Mouse (Mus musculus): ENCODE data around the gene Lsamp. TPM values are rescaled to one million over a fixed set of nuclear protein-coding genes. Genes with fewer than 3 reads are reported as not detected.

Lsamp gene
- polyA plus RNA-seq, 1 experiment from 2014 or later: 30.5 TPM

GRCm38 (mm10) chr16:42102186-42102585 lies 2118.0 kb downstream of the Lsamp start:
- no peak for ATAC-seq (ENCODE audit: low FRiP score, low read depth)
- 77% methylated on average over 2 of the region's 2 CpGs for WGBS
- no peak overlapping the region for H3K4me2 ChIP-seq (replicated peaks)
- H3K36me3 ChIP-seq: no peaks in the 10 kb centered on the region
- no peaks in the 10 kb centered on the region for H3K9me3 ChIP-seq
- no peak overlapping the region for H3K4me3 ChIP-seq
- no peak overlapping the region for H3K27ac ChIP-seq (replicated peaks)
- H3K27me3 ChIP-seq: no peaks in the 10 kb centered on the region
- H3K4me1 ChIP-seq: peaks cover 2% of the 10 kb centered on the region; the same call in 1 of the 2 replicates
- H3K9ac ChIP-seq (replicated peaks): no peak overlapping the region

- Histone ChIP-seq H3K27me3 (no peaks in the 10 kb centered on the region), H3K4me1 (peaks cover 2% of the 10 kb centered on the region; the same call in 1 of the 2 replicates), H3K9ac (replicated peaks) (no peak overlapping the region), H3K4me3 (no peak overlapping the region), H3K4me2 (replicated peaks) (no peak overlapping the region), H3K9me3 (no peaks in the 10 kb centered on the region), H3K36me3 (no peaks in the 10 kb centered on the region), H3K27ac (replicated peaks) (no peak overlapping the region)
- 83% methylated on average over 8 of the region's 8 CpGs for WGBS
- ATAC-seq (ENCODE audit: low FRiP score, low read depth): no peak
Observed at GRCm38 (mm10) chr16:42102635-42103034, 2118.5 kb downstream of the Lsamp start.

GRCm38 (mm10) chr16:42112251-42112650 lies 2128.1 kb downstream of the Lsamp start:
- Histone ChIP-seq H3K4me2 (replicated peaks) (no peak overlapping the region), H3K9ac (replicated peaks) (no peak overlapping the region), H3K9me3 (no peaks in the 10 kb centered on the region), H3K4me1 (no peaks in the 10 kb centered on the region), H3K4me3 (no peak overlapping the region), H3K36me3 (no peaks in the 10 kb centered on the region), H3K27me3 (no peaks in the 10 kb centered on the region), H3K27ac (replicated peaks) (no peak overlapping the region)
- no peak for ATAC-seq (ENCODE audit: low FRiP score, low read depth)
- 100% methylated on average over 1 of the region's 1 CpGs for WGBS

GRCm38 (mm10) chr16:42113246-42113645 lies 2129.1 kb downstream of the Lsamp start:
- Histone ChIP-seq H3K9ac (replicated peaks) (no peak overlapping the region), H3K4me2 (replicated peaks) (no peak overlapping the region), H3K36me3 (no peaks in the 10 kb centered on the region), H3K27me3 (no peaks in the 10 kb centered on the region), H3K4me3 (no peak overlapping the region), H3K27ac (replicated peaks) (no peak overlapping the region), H3K9me3 (no peaks in the 10 kb centered on the region), H3K4me1 (no peaks in the 10 kb centered on the region)
- no peak for ATAC-seq (ENCODE audit: low FRiP score, low read depth)
- 88% methylated on average over 2 of the region's 2 CpGs for WGBS

- 94% methylated on average over 6 of the region's 6 CpGs for WGBS
- no peaks in the 10 kb centered on the region for H3K4me1 ChIP-seq
- no peaks in the 10 kb centered on the region for H3K27me3 ChIP-seq
- no peak overlapping the region for H3K9ac ChIP-seq (replicated peaks)
- no peaks in the 10 kb centered on the region for H3K36me3 ChIP-seq
- H3K27ac ChIP-seq (replicated peaks): no peak overlapping the region
- H3K9me3 ChIP-seq: no peaks in the 10 kb centered on the region
- no peak for ATAC-seq (ENCODE audit: low FRiP score, low read depth)
- no peak overlapping the region for H3K4me3 ChIP-seq
- H3K4me2 ChIP-seq (replicated peaks): no peak overlapping the region
Observed at GRCm38 (mm10) chr16:42121788-42122187, 2137.6 kb downstream of the Lsamp start.

GRCm38 (mm10) chr16:42123826-42124225 lies 2139.7 kb downstream of the Lsamp start:
- ATAC-seq (ENCODE audit: low FRiP score, low read depth): no peak
- H3K36me3 ChIP-seq: no peaks in the 10 kb centered on the region
- WGBS: 50% methylated on average over 4 of the region's 4 CpGs
- no peak overlapping the region for H3K27ac ChIP-seq (replicated peaks)
- no peaks in the 10 kb centered on the region for H3K9me3 ChIP-seq
- H3K4me3 ChIP-seq: no peak overlapping the region
- no peak overlapping the region for H3K9ac ChIP-seq (replicated peaks)
- no peaks in the 10 kb centered on the region for H3K27me3 ChIP-seq
- H3K4me1 ChIP-seq: no peaks in the 10 kb centered on the region
- no peak overlapping the region for H3K4me2 ChIP-seq (replicated peaks)

- Histone ChIP-seq H3K4me1 (no peaks in the 10 kb centered on the region), H3K9ac (replicated peaks) (no peak overlapping the region), H3K27ac (replicated peaks) (no peak overlapping the region), H3K27me3 (no peaks in the 10 kb centered on the region), H3K4me3 (no peak overlapping the region), H3K9me3 (no peaks in the 10 kb centered on the region), H3K4me2 (replicated peaks) (no peak overlapping the region), H3K36me3 (no peaks in the 10 kb centered on the region)
- ATAC-seq (ENCODE audit: low FRiP score, low read depth): no peak
- 77% methylated on average over 2 of the region's 2 CpGs for WGBS
Observed at GRCm38 (mm10) chr16:42126061-42126460, 2141.9 kb downstream of the Lsamp start.

- no peaks in the 10 kb centered on the region for H3K27me3 ChIP-seq
- H3K27ac ChIP-seq (replicated peaks): no peak overlapping the region
- no peak overlapping the region for H3K4me3 ChIP-seq
Observed at GRCm38 (mm10) chr16:42147164-42147563, 2163.0 kb downstream of the Lsamp start.

GRCm38 (mm10) chr16:42149216-42149942 lies 2165.2 kb downstream of the Lsamp start:
- Histone ChIP-seq H3K4me2 (replicated peaks) (no peak overlapping the region), H3K27ac (replicated peaks) (no peak overlapping the region), H3K4me1 (0 out of 2 replicates have a peak, but pooled peaks cover 4% of the 10 kb centered on the region), H3K9me3 (no peaks in the 10 kb centered on the region), H3K4me3 (no peak overlapping the region), H3K36me3 (no peaks in the 10 kb centered on the region), H3K9ac (replicated peaks) (no peak overlapping the region), H3K27me3 (no peaks in the 10 kb centered on the region)
- ATAC-seq (ENCODE audit: low FRiP score, low read depth): no peak
- WGBS: 21% methylated on average over 6 of the region's 6 CpGs

More at GRCm38 (mm10) chr16:42147164-42147563, 2163.0 kb downstream of the Lsamp start:
- Histone ChIP-seq H3K36me3 (no peaks in the 10 kb centered on the region), H3K9me3 (no peaks in the 10 kb centered on the region), H3K9ac (replicated peaks) (no peak overlapping the region), H3K4me2 (replicated peaks) (no peak overlapping the region), H3K4me1 (0 out of 2 replicates have a peak, but pooled peaks cover 4% of the 10 kb centered on the region)
- 66% methylated on average over 6 of the region's 6 CpGs for WGBS
- ATAC-seq (ENCODE audit: low FRiP score, low read depth): no peak

GRCm38 (mm10) chr16:42152640-42153039 lies 2168.5 kb downstream of the Lsamp start:
- no peak for ATAC-seq (ENCODE audit: low FRiP score, low read depth)
- Histone ChIP-seq H3K4me3 (no peak overlapping the region), H3K4me1 (0 out of 2 replicates have a peak, but pooled peaks cover 4% of the 10 kb centered on the region), H3K36me3 (no peaks in the 10 kb centered on the region), H3K27me3 (no peaks in the 10 kb centered on the region), H3K4me2 (replicated peaks) (no peak overlapping the region), H3K9me3 (no peaks in the 10 kb centered on the region), H3K9ac (replicated peaks) (no peak overlapping the region), H3K27ac (replicated peaks) (no peak overlapping the region)
- 50% methylated on average over 8 of the region's 8 CpGs for WGBS

- H3K9ac ChIP-seq (replicated peaks): no peak overlapping the region
- no peak overlapping the region for H3K4me2 ChIP-seq (replicated peaks)
- H3K27me3 ChIP-seq: no peaks in the 10 kb centered on the region
- H3K9me3 ChIP-seq: no peaks in the 10 kb centered on the region
- no peak for ATAC-seq (ENCODE audit: low FRiP score, low read depth)
- H3K36me3 ChIP-seq: no peaks in the 10 kb centered on the region
- no peak overlapping the region for H3K27ac ChIP-seq (replicated peaks)
- 77% methylated on average over 9 of the region's 9 CpGs for WGBS
- no peaks in the 10 kb centered on the region for H3K4me1 ChIP-seq
- H3K4me3 ChIP-seq: no peak overlapping the region
Observed at GRCm38 (mm10) chr16:42157816-42158215, 2173.7 kb downstream of the Lsamp start.

- H3K4me2 ChIP-seq (replicated peaks): no peak overlapping the region
- H3K27me3 ChIP-seq: no peaks in the 10 kb centered on the region
- H3K4me3 ChIP-seq: no peak overlapping the region
- H3K36me3 ChIP-seq: no peaks in the 10 kb centered on the region
- H3K27ac ChIP-seq (replicated peaks): no peak overlapping the region
- no peaks in the 10 kb centered on the region for H3K4me1 ChIP-seq
- H3K9ac ChIP-seq (replicated peaks): no peak overlapping the region
- ATAC-seq (ENCODE audit: low FRiP score, low read depth): 0 out of 2 replicates have a peak, but pooled peaks have one; percentile 11
- H3K9me3 ChIP-seq: no peaks in the 10 kb centered on the region
Observed at GRCm38 (mm10) chr16:42164941-42165340, 2180.8 kb downstream of the Lsamp start.

GRCm38 (mm10) chr16:42168292-42168691 lies 2184.1 kb downstream of the Lsamp start:
- Histone ChIP-seq H3K9me3 (no peaks in the 10 kb centered on the region), H3K36me3 (no peaks in the 10 kb centered on the region), H3K9ac (replicated peaks) (no peak overlapping the region), H3K27ac (replicated peaks) (no peak overlapping the region), H3K4me3 (no peak overlapping the region), H3K27me3 (no peaks in the 10 kb centered on the region), H3K4me2 (replicated peaks) (no peak overlapping the region), H3K4me1 (no peaks in the 10 kb centered on the region)
- WGBS: 94% methylated on average over 9 of the region's 9 CpGs
- ATAC-seq (ENCODE audit: low FRiP score, low read depth): no peak

Data from midbrain, embryonic 12.5 days (tissue).